Mouse (Mus musculus): ENCODE data around the gene Stx7.

DNA sequence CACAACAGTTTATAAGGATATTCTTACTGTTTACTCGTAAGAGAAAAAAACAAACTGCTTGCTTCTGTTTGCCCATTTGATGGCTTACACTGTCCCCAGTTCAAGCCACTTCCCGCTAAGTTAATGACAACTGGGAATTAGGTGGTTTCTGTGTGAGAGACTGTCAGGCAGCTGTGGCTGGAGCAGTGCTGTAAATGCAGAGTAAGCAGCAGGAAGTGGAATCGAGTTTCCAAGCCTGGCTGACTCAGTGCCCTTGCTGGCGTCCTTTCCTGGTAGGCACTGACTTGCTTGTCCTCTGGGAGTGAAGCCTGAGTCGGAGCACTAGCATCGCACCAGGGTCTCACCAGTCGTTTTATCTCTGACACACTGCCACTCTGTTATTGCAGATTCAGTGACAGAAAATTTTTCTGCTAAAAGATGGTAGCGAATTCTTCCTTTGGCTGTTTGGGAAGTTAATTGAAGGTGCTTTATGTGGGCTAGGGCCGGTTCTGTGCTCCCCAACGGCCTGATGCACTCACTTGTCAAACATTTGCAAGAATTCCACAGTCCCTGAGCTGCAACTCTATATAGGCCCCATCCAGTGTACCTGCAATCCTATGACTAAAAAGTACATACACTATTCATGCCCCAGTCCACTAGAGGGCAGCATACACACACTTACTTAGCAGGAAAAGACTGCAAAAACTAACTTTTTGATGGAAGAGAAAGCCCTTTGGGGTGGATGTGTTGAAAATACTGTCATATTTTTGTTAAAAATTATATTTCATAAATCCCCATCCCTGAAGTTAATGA is 24.3 kb downstream of the Stx7 start:
- TF ChIP-seq UBTF (IDR thresholded peaks at IDR 0.05; ENCODE audit: low read depth, low read length) (no peak), ZC3H11A (IDR thresholded peaks at IDR 0.05; ENCODE audit: low read depth, low read length) (no peak), MYC (IDR thresholded peaks at IDR 0.05; ENCODE audit: low read depth, low read length) (no peak), EP300 (IDR thresholded peaks at IDR 0.05; ENCODE audit: low read length) (no peak), BHLHE40 (IDR thresholded peaks at IDR 0.05; ENCODE audit: low read depth, low read length) (no peak), ZNF384 (IDR thresholded peaks at IDR 0.05; ENCODE audit: low read depth, low read length) (no peak)

Data from CH12.LX (cell line).